Mouse (Mus musculus) thymus, postnatal 10 days (tissue): ENCODE results near the gene Mrpl47.
"Not testable (repeated sequence)": the region's sequence is repeated elsewhere in the genome, so short reads cannot be mapped to it uniquely, and the experiment has no call there.

ENCODE experiments used
- DNase-seq, 2 experiments: peaks; one replicate each; pipeline ENCODE4 v3.0.0; 2021; ENCODE audit warnings: low spot score in 2 of 2

Gene Mrpl47

GRCm38 (mm10) chr3:32737172-32737655 lies at the start of gene Mrpl47:
Gene Mrpl47, minus strand, starts transcription at chr3:32737605.
- DNase-seq, result no peak

GRCm38 (mm10) chr3:32770781-32771180 lies 33.4 kb upstream of the Mrpl47 start:
- no peak for DNase-seq

- no peak for DNase-seq
These were observed 26.5 kb upstream of the Mrpl47 start for GRCm38 (mm10) chr3:32763902-32764301.

- DNase-seq, result no peak
These were observed 25.6 kb upstream of the Mrpl47 start for GRCm38 (mm10) chr3:32762962-32763361.

DNA sequence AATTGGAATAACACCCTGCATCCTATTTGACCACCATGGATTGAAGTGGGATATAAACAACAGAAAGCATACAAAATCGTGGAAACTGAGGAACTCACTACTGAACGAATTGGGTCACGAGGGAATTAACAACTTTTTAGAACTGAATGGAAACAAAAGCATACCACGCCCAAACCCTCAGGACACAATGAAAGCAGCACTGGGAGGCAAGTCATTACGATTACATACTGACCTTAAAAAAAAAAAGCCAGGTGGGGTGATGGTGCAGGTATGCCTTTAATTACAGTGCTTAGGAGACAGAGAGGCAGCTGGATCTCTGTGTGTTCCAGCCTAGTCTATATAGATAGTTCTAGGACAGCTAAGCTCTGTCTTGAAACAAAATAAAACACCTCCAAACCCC lies 21.8 kb upstream of the Mrpl47 start:
- DNase-seq, result no peak

- no peak for DNase-seq
These were observed 17.0 kb upstream of the Mrpl47 start for GRCm38 (mm10) chr3:32754384-32754915.

DNA sequence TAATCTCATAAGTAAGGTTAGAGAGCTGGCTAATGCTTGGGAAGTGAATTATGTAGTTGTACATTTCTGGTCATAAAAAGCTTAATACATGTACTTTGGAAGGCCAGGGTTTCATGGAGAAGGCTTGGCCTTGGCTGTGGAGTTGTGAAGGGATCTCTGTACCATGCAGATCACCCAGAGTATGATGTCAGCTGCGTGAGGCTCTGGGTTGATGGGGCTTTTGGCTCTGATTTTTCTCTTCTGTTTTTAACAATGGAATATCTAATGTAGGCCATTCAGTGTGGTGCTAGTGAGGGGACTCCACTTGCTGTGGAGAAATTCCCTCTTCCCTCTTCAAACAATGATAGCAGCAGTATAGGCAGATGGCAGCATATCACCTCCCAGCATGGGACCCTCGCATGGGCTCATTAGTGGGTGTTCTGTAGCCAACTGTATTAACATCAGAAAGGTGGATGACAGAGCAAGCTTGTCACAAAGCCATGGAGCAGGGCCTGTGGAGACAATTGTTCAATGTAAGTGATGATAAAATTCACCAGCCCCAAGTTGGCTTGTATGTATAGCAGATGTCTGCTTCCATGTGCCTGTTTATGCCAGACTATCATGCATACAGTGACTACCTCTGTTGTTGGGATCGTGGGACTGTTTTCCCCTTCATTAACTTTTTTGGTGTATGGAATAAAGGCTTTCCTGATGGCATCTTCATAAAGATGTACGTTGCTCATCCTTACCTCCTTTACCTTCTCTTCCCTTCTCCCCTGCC lies 12.6 kb upstream of the Mrpl47 start:
- no peak for DNase-seq

DNA sequence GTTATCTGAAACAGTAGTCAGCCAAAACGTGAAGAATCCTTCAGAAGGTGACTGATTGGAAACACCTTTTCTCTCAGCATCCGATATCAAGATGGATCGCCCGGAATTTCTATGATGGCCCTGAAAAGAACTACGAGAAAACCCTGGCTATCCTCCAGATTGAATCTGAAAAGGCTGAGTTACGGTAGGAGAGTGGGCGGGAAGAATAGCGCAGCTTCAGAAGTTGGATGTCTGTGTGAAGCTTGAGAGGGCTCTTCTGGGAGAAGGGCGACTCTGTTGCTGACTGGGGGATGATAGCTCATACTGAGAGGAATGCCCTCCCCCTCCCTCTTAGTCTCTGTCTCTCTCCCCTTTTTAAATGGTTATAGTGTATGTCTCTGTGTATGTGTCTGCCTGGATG lies 11.0 kb upstream of the Mrpl47 start:
- DNase-seq, result no peak

- DNase-seq, result not testable (repeated sequence)
These were observed 8.0 kb upstream of the Mrpl47 start for GRCm38 (mm10) chr3:32745426-32745825.

DNA sequence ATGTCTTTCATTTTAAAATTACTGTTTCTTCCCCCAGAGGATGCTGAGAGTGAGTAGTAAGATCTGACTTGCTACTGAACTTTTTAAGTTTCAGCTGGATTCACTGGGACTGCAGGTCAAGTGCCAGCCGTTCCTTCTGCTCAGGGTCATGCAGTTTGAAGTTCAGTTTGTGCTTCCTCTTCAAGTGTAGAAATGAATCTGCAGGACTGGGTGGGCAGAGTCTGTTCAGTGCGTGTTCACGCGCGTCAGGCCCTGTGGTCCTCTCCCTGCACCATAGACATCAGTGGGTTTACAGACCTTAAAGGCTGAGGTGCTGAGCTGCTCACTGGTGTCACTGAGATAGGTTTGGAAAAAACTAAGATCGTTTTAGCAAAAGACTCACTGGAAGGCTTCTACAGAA lies 7.6 kb upstream of the Mrpl47 start:
- DNase-seq, result no peak

DNA sequence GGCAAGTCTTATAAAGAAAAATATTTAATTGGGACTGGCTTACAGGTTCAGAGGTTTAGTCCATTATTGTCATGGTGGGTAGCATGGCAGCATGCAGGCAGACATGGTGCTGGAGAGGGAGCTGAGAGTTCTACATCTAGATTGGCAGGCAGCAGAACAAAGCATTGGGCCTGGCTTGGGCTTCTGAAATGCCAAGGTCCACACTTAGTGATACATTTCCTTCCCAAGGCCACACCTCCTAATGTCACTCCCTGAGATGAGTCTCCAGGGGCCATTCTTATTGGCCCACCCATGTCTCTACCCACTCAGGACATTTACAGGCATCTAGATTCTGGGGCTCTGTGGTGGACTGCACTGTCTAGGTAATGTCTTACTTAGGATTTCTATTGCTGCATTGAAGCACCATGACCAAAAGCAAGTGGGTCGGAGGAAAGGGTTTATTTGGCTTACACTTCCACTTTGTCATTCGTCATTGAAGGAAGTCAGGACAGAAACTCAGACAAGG lies 4.9 kb upstream of the Mrpl47 start:
- DNase-seq, result no peak

DNA sequence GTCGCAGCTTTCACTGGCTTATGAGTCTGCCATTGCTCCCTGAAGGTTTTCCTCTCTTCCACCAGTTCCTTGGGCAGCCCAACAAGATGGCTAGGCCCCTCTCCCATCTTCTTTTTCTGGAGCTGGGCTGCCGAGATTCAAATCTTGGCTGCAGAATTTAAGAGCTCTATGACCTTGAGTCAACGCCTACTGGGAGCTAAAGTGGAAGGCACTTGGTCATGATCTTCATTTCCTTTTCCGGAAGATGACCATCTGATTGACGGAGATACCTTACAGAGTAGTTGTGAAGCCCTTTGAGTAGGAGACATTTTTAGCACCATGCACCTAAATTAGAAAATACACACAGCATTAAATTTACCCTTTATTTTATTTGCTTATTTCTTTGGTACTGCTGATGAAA lies 1.1 kb upstream of the Mrpl47 start:
- DNase-seq, result no peak

- DNase-seq, result peak; percentile 93 to 96
These were observed 897 bp downstream of the Mrpl47 start, which contains the start of gene Ndufb5 for GRCm38 (mm10) chr3:32736244-32737171. Gene Ndufb5, plus strand, starts transcription at chr3:32736990.

DNA sequence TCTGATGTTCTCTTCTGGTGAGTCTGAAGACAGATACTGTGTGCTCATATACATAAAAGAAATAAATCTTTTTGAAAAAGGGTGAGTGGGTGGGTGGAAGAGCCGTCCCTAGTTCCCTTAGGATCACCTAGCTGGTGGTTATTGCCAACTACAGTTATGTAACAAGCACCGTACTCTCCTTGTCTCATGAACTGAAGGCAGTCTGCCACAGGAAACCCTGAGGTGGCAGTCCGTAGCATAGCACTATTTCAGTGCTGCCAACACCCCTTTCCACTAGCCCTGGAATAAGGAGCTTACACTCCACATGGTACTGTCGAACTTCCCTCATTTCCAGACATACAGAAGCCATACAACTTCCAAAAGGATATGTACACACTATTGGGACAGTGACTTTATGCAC lies 9.5 kb downstream of the Mrpl47 start:
- no peak for DNase-seq

GRCm38 (mm10) chr3:32725951-32726350 lies 11.5 kb downstream of the Mrpl47 start:
- no peak for DNase-seq

- DNase-seq, result no peak
These were observed 13.2 kb downstream of the Mrpl47 start for GRCm38 (mm10) chr3:32724191-32724590.

- DNase-seq, result no peak
These were observed 19.1 kb downstream of the Mrpl47 start for GRCm38 (mm10) chr3:32718271-32718670.

- not testable (repeated sequence) for DNase-seq
These were observed 20.0 kb downstream of the Mrpl47 start for GRCm38 (mm10) chr3:32717403-32717802.

DNA sequence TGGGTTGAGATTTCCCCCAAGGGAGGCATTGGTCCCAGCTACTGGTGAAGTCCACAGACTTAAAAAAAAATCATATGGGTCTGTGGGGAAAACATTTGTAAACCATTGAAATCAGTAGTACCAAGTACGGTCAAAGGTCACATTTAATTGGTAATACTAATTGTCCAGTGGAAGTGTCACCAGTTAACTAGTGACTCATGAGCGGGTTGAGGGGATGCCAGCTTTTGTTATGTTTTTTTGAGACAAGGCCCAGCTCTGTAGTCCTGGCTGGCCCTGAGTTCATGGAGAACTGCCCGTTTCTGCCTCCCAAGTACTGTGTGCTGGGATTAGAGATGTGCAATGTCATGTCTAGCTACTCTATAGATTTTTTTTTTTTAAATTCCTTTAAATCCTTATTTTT lies 23.7 kb downstream of the Mrpl47 start:
- no peak for DNase-seq

DNA sequence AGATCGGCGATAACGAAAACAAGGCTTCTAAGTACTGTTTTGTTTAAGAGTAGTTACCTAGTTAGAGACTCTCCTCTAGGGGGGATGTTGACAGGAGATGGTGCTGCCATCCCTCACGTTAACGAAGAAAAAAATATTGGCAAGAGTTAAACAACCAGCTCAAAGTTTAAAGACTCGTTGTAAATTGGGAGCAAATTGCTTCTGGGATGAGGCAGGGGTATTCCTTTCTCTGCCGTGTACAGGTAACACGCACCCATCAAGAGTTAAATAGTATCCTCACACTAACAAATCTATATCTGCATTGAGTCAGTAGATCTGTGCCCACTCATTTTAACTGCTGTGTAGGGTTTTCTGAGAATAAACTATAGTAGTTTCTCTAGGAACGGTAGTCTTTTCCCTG lies 28.0 kb downstream of the Mrpl47 start:
- no peak for DNase-seq

GRCm38 (mm10) chr3:32708368-32709231 lies 28.8 kb downstream of the Mrpl47 start:
- peak; percentile 97 to 99 for DNase-seq
